Mouse (Mus musculus): ENCODE data around the gene Phf10.
"Not testable (repeated sequence)": the region's sequence is repeated elsewhere in the genome, so short reads cannot be mapped to it uniquely, and the experiment has no call there.

GRCm38 (mm10) chr17:14942181-14942580 is 18.9 kb downstream of the Phf10 start:
- not testable (repeated sequence) for TF ChIP-seq GATA1, TAL1 (IDR thresholded peaks at IDR 0.05; ENCODE audit: low read length)
